Mouse (Mus musculus) C2C12 (cell line): Measurements from ENCODE around the gene Gsto2.

ENCODE experiments used
- CTCF ChIP-seq: IDR thresholded peaks from one replicate; pipeline ENCODE4 v1.5.1; 2011; ENCODE audit not compliant: control insufficient read depth, insufficient read depth, insufficient read length
- FOSL1 ChIP-seq: IDR thresholded peaks from one replicate; pipeline ENCODE4 v1.8.0; 2011; ENCODE audit warnings: mild to moderate bottlenecking, low read length; ENCODE audit not compliant: poor library complexity, insufficient read depth, severe bottlenecking
- MAX ChIP-seq: IDR thresholded peaks from one replicate; pipeline ENCODE4 v1.6.1; 2011; ENCODE audit warnings: mild to moderate bottlenecking, control low read depth
- MYOG ChIP-seq: IDR thresholded peaks from one replicate; pipeline ENCODE4 v1.6.1; 2011; ENCODE audit not compliant: control insufficient read depth, insufficient read length; ENCODE audit errors: extremely low read depth
- USF1 ChIP-seq: IDR thresholded peaks from one replicate; pipeline ENCODE4 v1.6.1; 2011; ENCODE audit warnings: low read depth, mild to moderate bottlenecking, control low read depth, moderate library complexity

- TF ChIP-seq CTCF (no peak), MAX (no peak), USF1 (no peak), MYOG (no peak), FOSL1 (no peak)
Observed at GRCm38 (mm10) chr19:47864051-47864450, 1.3 kb upstream of the Gsto2 start.
